Mouse (Mus musculus): ENCODE results near the gene Crim1. TPM values are rescaled to one million over a fixed set of nuclear protein-coding genes. Genes with fewer than 3 reads are reported as not detected.

Crim1 gene
- polyA plus RNA-seq, 1 experiment: 7.1 TPM

- H3ac ChIP-seq (ENCODE audit: control insufficient read depth, insufficient read length, low read depth): no peak overlapping the region
- peaks cover 3% of the 10 kb centered on the region for H3K36me3 ChIP-seq (ENCODE audit: control insufficient read depth, insufficient read depth)
- no peak overlapping the region for H3K4me3 ChIP-seq (ENCODE audit: insufficient read depth, poor library complexity, severe bottlenecking)
- no peaks in the 10 kb centered on the region for H3K27me3 ChIP-seq (ENCODE audit: control insufficient read depth, insufficient read depth, insufficient read length)
- no peaks in the 10 kb centered on the region for H3K79me3 ChIP-seq (ENCODE audit: low read depth)
- H3K79me2 ChIP-seq (ENCODE audit: control insufficient read depth, insufficient read depth): no peaks in the 10 kb centered on the region
- TF ChIP-seq CEBPB (IDR thresholded peaks at IDR 0.05; ENCODE audit: low read depth) (peak; percentile 63), MAX (IDR thresholded peaks at IDR 0.05) (no peak)
Observed at GRCm38 (mm10) chr17:78295979-78296378, 95.9 kb downstream of the Crim1 start.

DNA sequence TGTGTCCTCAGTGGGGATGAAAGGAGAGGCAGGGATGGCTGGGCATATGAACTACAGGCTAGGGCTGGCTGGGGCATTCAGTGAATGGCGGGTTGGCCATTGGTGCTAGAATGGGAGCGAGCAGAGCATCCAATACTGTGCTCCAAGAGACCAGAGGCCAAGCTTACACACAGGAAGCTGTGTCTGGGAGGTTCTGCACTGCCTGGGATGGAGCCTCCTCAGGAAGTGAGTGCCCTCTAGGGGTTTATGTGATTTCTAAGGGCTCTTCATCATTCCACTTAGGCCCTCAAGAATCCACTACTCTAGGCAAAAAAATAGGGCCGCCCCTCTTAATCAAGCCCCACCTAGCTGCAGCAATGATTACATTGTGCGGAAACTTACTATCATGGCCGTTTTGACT is 98.1 kb downstream of the Crim1 start:
- Histone ChIP-seq H3ac (ENCODE audit: control insufficient read depth, insufficient read length, low read depth) (no peak overlapping the region), H3K4me3 (ENCODE audit: insufficient read depth, poor library complexity, severe bottlenecking) (no peak overlapping the region), H3K27me3 (ENCODE audit: control insufficient read depth, insufficient read depth, insufficient read length) (no peaks in the 10 kb centered on the region), H3K79me2 (ENCODE audit: control insufficient read depth, insufficient read depth) (no peaks in the 10 kb centered on the region), H3K36me3 (ENCODE audit: control insufficient read depth, insufficient read depth) (no peaks in the 10 kb centered on the region), H3K79me3 (ENCODE audit: low read depth) (no peaks in the 10 kb centered on the region)
- TF ChIP-seq MYOG (IDR thresholded peaks at IDR 0.05; ENCODE audit: control insufficient read depth, extremely low read depth, insufficient read length) (no peak), CEBPB (IDR thresholded peaks at IDR 0.05; ENCODE audit: low read depth) (no peak), MAX (IDR thresholded peaks at IDR 0.05) (no peak), MYOD1 (IDR thresholded peaks at IDR 0.05; ENCODE audit: control insufficient read depth, insufficient read length, low read depth) (no peak), FOSL1 (IDR thresholded peaks at IDR 0.05; ENCODE audit: insufficient read depth, low read length, poor library complexity, severe bottlenecking) (no peak), CTCF (IDR thresholded peaks at IDR 0.05; ENCODE audit: control insufficient read depth, insufficient read depth, insufficient read length) (no peak), USF1 (IDR thresholded peaks at IDR 0.05; ENCODE audit: low read depth) (no peak)

GRCm38 (mm10) chr17:78298967-78299540 is 99.0 kb downstream of the Crim1 start:
- no peaks in the 10 kb centered on the region for H3K79me2 ChIP-seq (ENCODE audit: control insufficient read depth, insufficient read depth)
- H3ac ChIP-seq (ENCODE audit: control insufficient read depth, insufficient read length, low read depth): no peak overlapping the region
- H3K36me3 ChIP-seq (ENCODE audit: control insufficient read depth, insufficient read depth): no peaks in the 10 kb centered on the region
- H3K4me3 ChIP-seq (ENCODE audit: insufficient read depth, poor library complexity, severe bottlenecking): no peak overlapping the region
- no peaks in the 10 kb centered on the region for H3K27me3 ChIP-seq (ENCODE audit: control insufficient read depth, insufficient read depth, insufficient read length)
- no peaks in the 10 kb centered on the region for H3K79me3 ChIP-seq (ENCODE audit: low read depth)
- TF ChIP-seq MAX (IDR thresholded peaks at IDR 0.05) (no peak), USF1 (IDR thresholded peaks at IDR 0.05; ENCODE audit: low read depth) (no peak), MYOG (IDR thresholded peaks at IDR 0.05; ENCODE audit: control insufficient read depth, extremely low read depth, insufficient read length) (no peak), CEBPB (IDR thresholded peaks at IDR 0.05; ENCODE audit: low read depth) (no peak), CTCF (IDR thresholded peaks at IDR 0.05; ENCODE audit: control insufficient read depth, insufficient read depth, insufficient read length) (no peak), MYOD1 (IDR thresholded peaks at IDR 0.05; ENCODE audit: control insufficient read depth, insufficient read length, low read depth) (no peak), FOSL1 (IDR thresholded peaks at IDR 0.05; ENCODE audit: insufficient read depth, low read length, poor library complexity, severe bottlenecking) (no peak)

- Histone ChIP-seq H3K27me3 (ENCODE audit: control insufficient read depth, insufficient read depth, insufficient read length) (no peaks in the 10 kb centered on the region), H3K79me3 (ENCODE audit: low read depth) (no peaks in the 10 kb centered on the region), H3K4me3 (ENCODE audit: insufficient read depth, poor library complexity, severe bottlenecking) (no peak overlapping the region), H3K79me2 (ENCODE audit: control insufficient read depth, insufficient read depth) (no peaks in the 10 kb centered on the region), H3K36me3 (ENCODE audit: control insufficient read depth, insufficient read depth) (peaks cover 3% of the 10 kb centered on the region), H3ac (ENCODE audit: control insufficient read depth, insufficient read length, low read depth) (no peak overlapping the region)
- TF ChIP-seq CTCF (IDR thresholded peaks at IDR 0.05; ENCODE audit: control insufficient read depth, insufficient read depth, insufficient read length) (no peak), USF1 (IDR thresholded peaks at IDR 0.05; ENCODE audit: low read depth) (no peak), FOSL1 (IDR thresholded peaks at IDR 0.05; ENCODE audit: insufficient read depth, low read length, poor library complexity, severe bottlenecking) (no peak), MYOD1 (IDR thresholded peaks at IDR 0.05; ENCODE audit: control insufficient read depth, insufficient read length, low read depth) (no peak), MYOG (IDR thresholded peaks at IDR 0.05; ENCODE audit: control insufficient read depth, extremely low read depth, insufficient read length) (no peak), MAX (IDR thresholded peaks at IDR 0.05) (no peak), CEBPB (IDR thresholded peaks at IDR 0.05; ENCODE audit: low read depth) (no peak)
Observed at GRCm38 (mm10) chr17:78303053-78303452, 103.0 kb downstream of the Crim1 start.

DNA sequence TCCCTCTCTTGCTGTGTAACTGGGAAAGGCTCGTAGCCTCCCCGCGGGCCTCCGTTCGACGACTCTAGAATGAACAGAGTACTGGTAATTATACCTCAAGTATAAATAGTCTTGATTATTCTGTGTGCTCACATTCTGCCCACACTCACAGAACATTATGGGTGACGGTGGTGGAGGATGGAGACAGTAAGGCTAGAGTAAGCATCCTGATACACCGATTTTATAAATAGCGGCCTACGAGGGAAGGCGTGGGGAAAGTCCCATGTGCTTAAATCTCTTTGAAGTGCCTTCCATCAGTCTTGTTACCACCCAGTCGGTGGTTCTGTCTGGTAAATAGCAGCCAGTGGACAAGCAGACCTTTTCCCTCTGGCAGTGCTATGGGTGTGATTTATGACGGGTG is 104.0 kb downstream of the Crim1 start:
- Histone ChIP-seq H3ac (ENCODE audit: control insufficient read depth, insufficient read length, low read depth) (no peak overlapping the region), H3K36me3 (ENCODE audit: control insufficient read depth, insufficient read depth) (peaks cover 3% of the 10 kb centered on the region), H3K4me3 (ENCODE audit: insufficient read depth, poor library complexity, severe bottlenecking) (no peak overlapping the region), H3K27me3 (ENCODE audit: control insufficient read depth, insufficient read depth, insufficient read length) (no peaks in the 10 kb centered on the region), H3K79me3 (ENCODE audit: low read depth) (no peaks in the 10 kb centered on the region), H3K79me2 (ENCODE audit: control insufficient read depth, insufficient read depth) (no peaks in the 10 kb centered on the region)
- no peak for TF ChIP-seq MAX (IDR thresholded peaks at IDR 0.05)
- no peak for TF ChIP-seq CTCF (IDR thresholded peaks at IDR 0.05; ENCODE audit: control insufficient read depth, insufficient read depth, insufficient read length)

- TF ChIP-seq MYOG (IDR thresholded peaks at IDR 0.05; ENCODE audit: control insufficient read depth, extremely low read depth, insufficient read length) (no peak), USF1 (IDR thresholded peaks at IDR 0.05; ENCODE audit: low read depth) (no peak), CTCF (IDR thresholded peaks at IDR 0.05; ENCODE audit: control insufficient read depth, insufficient read depth, insufficient read length) (no peak), CEBPB (IDR thresholded peaks at IDR 0.05; ENCODE audit: low read depth) (no peak), MAX (IDR thresholded peaks at IDR 0.05) (no peak), FOSL1 (IDR thresholded peaks at IDR 0.05; ENCODE audit: insufficient read depth, low read length, poor library complexity, severe bottlenecking) (no peak), MYOD1 (IDR thresholded peaks at IDR 0.05; ENCODE audit: control insufficient read depth, insufficient read length, low read depth) (no peak)
- no peak overlapping the region for H3ac ChIP-seq (ENCODE audit: control insufficient read depth, insufficient read length, low read depth)
- no peak overlapping the region for H3K4me3 ChIP-seq (ENCODE audit: insufficient read depth, poor library complexity, severe bottlenecking)
- H3K27me3 ChIP-seq (ENCODE audit: control insufficient read depth, insufficient read depth, insufficient read length): no peaks in the 10 kb centered on the region
- H3K79me3 ChIP-seq (ENCODE audit: low read depth): no peaks in the 10 kb centered on the region
- H3K79me2 ChIP-seq (ENCODE audit: control insufficient read depth, insufficient read depth): no peaks in the 10 kb centered on the region
- H3K36me3 ChIP-seq (ENCODE audit: control insufficient read depth, insufficient read depth): peaks cover 3% of the 10 kb centered on the region
Observed at GRCm38 (mm10) chr17:78306434-78306833, 106.4 kb downstream of the Crim1 start.

All from C2C12 (cell line).